Mouse (Mus musculus) frontal cortex, adult 2 months (tissue): Measurements from ENCODE around the gene Fip1l1. TPM values are rescaled to one million over a fixed set of nuclear protein-coding genes. Genes with fewer than 3 reads are reported as not detected.

Experiments used
- DNase-seq, 2 experiments: peaks; one replicate each; pipeline ENCODE4 v3.0.0; 2022; ENCODE audit warnings: low spot score in 1 of 2; ENCODE audit errors: extremely low spot score in 1 of 2
- polyA plus RNA-seq: library from polyadenylated mRNA; depleted of rRNA; stranded (reverse); fragments of >200 nt; gene quantifications from 2 replicates; pipeline ENCODE4 v1.2.3, GENCODE M21; 2012; rRNA removed

The Fip1l1 gene
- polyA plus RNA-seq: 61.1 and 63.0 TPM in 2 replicates

- DNase-seq: peak; percentile 74 to 91
These were observed at the start of gene Fip1l1 for GRCm38 (mm10) chr5:74535240-74536021. Gene Fip1l1, plus strand, starts transcription at chr5:74535449.

- DNase-seq: no peak
These were observed 42.5 kb upstream of the Fip1l1 start for GRCm38 (mm10) chr5:74492705-74493104.

- peak in 1 of 2 experiments; percentile 44 for DNase-seq
These were observed 23.6 kb upstream of the Fip1l1 start for GRCm38 (mm10) chr5:74511686-74512085.

- DNase-seq: no peak
These were observed 8.2 kb upstream of the Fip1l1 start for GRCm38 (mm10) chr5:74527025-74527424.

GRCm38 (mm10) chr5:74530785-74531184 is 4.5 kb upstream of the Fip1l1 start:
- DNase-seq: no peak

GRCm38 (mm10) chr5:74531630-74532280 is 3.5 kb upstream of the Fip1l1 start, which contains the start of gene Scfd2:
Gene Scfd2, minus strand, starts transcription at chr5:74531759.
- peak; percentile 96 to 98 for DNase-seq

GRCm38 (mm10) chr5:74536180-74536947 is 1.1 kb downstream of the Fip1l1 start:
- no peak for DNase-seq

GRCm38 (mm10) chr5:74545606-74546005 is 10.4 kb downstream of the Fip1l1 start:
- DNase-seq: no peak

- DNase-seq: peak in 1 of 2 experiments; percentile 48
These were observed 14.3 kb downstream of the Fip1l1 start for GRCm38 (mm10) chr5:74549566-74549965.

- DNase-seq: no peak
These were observed 25.9 kb downstream of the Fip1l1 start for GRCm38 (mm10) chr5:74561151-74561550.

- no peak for DNase-seq
These were observed 36.5 kb downstream of the Fip1l1 start for GRCm38 (mm10) chr5:74571767-74572166.

GRCm38 (mm10) chr5:74589133-74589532 is 53.9 kb downstream of the Fip1l1 start:
- no peak for DNase-seq

- no peak for DNase-seq
These were observed 56.2 kb downstream of the Fip1l1 start for GRCm38 (mm10) chr5:74591413-74591812.

- DNase-seq: no peak
These were observed 57.9 kb downstream of the Fip1l1 start for GRCm38 (mm10) chr5:74593147-74593546.

- no peak for DNase-seq
These were observed 64.8 kb downstream of the Fip1l1 start for GRCm38 (mm10) chr5:74600010-74600409.

GRCm38 (mm10) chr5:74601171-74601570 is 65.9 kb downstream of the Fip1l1 start:
- DNase-seq: no peak

- DNase-seq: no peak
These were observed 66.7 kb downstream of the Fip1l1 start for GRCm38 (mm10) chr5:74601965-74602364.

- DNase-seq: no peak
These were observed 67.1 kb downstream of the Fip1l1 start for GRCm38 (mm10) chr5:74602371-74602770.

GRCm38 (mm10) chr5:74603306-74603705 is 68.1 kb downstream of the Fip1l1 start:
- no peak for DNase-seq

- DNase-seq: no peak
These were observed 71.0 kb downstream of the Fip1l1 start for GRCm38 (mm10) chr5:74606213-74606612.

GRCm38 (mm10) chr5:74610511-74610910 is 75.3 kb downstream of the Fip1l1 start:
- no peak for DNase-seq
